Mouse (Mus musculus) R1 (cell line): ENCODE measurements around the gene Ptprn2.

Experiments
- DNase-seq: peaks from one replicate; pipeline ENCODE4 v3.0.0-alpha.2; 2018; ENCODE audit warnings: low read depth, low spot score

Ptprn2 gene

DNA sequence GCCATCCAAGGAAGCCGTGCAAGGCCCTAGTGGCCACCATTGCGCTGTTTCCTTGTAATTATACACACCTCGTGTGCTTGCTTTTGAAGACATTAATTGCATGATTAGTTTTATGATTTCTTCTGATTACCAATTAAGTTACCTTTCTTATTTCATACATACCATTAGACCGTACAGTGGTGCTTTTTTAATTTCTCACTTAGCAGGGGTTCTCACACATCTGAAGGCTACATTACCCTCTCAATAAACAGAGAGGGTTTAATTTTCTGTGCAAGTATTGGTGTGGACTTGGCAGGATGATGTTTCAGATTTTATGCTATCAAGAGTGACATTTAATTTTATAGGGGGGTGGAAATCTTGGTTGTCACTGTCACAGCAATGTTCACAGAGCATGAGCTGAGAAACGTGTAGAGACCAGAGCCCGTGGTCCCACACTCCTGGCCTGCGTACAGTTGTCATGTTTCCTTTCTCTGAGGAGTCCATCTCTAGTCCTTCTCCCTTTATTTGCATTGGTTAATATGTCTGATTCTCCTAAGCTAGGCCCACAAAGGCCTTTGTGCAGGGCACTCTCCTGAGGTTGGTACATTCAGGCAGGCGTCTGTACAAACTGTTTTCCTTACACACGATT, 567.8 kb downstream of the Ptprn2 start:
- no peak for DNase-seq

DNA sequence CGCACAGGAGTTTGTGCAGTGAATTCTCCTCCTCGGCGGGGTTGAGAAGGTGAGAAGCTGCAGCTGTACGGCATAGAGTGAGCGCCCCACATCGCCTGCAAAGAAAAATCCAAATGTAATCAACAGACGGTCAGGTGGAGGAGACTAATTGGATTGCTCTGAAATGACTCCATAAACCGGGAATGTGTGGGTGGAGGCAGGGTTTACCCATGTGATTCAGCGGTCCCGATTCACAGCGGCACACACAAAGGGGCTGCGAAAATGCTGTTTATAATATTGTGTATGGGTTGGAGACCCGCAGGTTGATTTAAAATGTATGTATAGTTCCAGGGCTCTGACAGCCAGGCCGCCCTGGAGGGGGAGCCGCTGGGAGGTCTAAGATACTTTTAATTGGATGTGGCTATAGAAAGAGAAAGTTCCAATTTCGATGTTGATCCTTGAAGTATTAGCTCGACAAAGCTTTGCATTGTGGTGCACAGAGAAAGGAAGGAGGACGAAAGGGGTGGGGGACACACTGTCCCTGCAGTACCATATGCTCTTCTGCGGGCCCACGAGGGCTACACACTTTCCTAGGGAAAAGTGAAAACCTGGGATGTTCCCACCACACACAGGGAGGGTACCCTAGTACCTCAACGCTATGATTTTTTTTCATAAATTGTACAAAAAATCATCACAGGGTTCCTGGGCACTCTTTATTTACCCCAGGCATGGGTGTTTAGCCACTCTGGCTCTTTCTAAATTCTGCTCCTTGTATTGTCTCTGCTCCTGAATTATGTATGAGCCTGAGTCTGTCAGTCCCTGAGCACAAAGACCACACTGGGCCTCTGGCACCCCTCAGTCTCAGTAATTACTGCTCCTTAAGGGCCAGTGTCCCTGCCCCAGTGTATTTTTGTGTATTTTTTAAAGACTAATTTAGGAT, 568.6 kb downstream of the Ptprn2 start:
- DNase-seq, result no peak

- no peak for DNase-seq
These were observed 569.5 kb downstream of the Ptprn2 start for GRCm38 (mm10) chr12:117054925-117055570.

DNA sequence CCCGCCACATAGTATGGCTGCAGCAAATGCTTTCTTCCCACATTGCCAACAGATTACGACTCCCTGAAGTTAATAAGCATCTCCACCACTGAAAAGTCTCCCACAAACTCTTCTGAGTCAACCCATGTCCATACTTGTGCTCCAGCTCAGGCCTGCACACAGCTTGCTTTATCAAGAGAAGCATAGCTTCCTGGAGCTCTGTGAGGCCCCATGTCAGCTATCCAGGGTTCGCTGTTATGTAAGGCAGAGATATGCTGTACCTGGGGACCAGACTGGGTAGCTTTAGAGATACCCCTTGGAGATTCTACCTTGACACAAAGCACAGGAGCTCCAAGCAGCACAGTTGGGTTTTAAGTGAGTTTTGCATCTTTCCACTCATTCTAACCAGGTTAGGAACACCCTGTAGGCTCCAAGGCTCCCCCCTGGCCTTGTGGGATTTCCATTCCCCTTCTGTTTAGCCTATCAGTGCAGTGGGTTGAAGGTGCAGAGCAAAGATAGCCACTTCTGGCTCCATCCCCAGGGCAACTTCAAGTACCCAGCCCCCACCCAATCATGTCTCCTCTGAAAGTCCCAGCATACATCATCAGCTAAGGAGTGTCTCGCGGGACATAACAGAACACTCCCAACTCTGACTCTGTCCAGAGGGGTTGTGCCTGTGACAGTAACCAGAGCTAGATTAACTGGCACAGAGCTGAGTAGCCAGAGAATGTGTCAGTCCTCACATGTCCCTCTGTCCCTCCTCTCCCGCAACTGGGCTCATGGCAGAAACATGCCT, 572.9 kb downstream of the Ptprn2 start:
- DNase-seq, result no peak

- no peak for DNase-seq
These were observed 573.5 kb downstream of the Ptprn2 start for GRCm38 (mm10) chr12:117058975-117059374.

- DNase-seq, result no peak
These were observed 592.1 kb downstream of the Ptprn2 start for GRCm38 (mm10) chr12:117077664-117078063.

DNA sequence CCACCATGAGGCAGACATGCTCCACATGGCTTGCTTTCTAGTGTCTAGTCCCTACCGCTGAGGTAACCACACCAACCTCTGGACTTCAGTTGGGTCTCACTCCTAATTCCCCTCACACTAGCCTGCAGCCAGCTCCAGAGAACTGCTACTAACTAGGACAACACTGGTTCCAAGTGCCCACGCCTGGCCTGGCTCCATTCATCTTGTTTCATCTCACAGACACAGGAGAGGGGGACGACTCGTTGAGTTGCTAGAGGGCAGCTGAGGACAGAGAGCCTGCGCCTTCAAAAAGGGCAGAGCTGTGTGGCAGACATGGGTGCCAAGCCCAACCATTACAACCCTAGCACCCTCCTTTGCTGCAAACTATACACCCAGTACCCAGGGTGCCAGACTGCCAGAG, 593.4 kb downstream of the Ptprn2 start:
- no peak for DNase-seq

DNA sequence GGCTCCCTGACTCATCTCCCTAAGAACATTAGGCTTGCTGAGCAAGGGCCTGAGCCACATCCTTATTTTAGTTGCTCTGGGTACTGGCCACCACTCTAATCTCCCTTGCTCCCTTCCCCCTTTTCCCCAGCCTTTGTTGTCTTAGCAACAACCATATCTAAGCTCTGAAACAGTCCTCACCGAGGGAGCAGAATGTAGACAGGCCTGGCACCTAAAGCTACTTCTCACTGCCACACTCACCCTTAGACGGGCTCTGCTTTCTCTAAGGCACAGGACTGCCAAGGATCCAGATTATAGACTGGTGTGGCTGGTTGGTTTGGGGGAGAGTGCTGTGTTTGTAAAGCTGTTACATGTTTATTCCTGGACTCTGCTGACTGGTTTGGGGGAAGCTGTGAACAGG, 594.2 kb downstream of the Ptprn2 start:
- DNase-seq, result no peak

GRCm38 (mm10) chr12:117083856-117084701, 598.6 kb downstream of the Ptprn2 start:
- DNase-seq, result no peak

DNA sequence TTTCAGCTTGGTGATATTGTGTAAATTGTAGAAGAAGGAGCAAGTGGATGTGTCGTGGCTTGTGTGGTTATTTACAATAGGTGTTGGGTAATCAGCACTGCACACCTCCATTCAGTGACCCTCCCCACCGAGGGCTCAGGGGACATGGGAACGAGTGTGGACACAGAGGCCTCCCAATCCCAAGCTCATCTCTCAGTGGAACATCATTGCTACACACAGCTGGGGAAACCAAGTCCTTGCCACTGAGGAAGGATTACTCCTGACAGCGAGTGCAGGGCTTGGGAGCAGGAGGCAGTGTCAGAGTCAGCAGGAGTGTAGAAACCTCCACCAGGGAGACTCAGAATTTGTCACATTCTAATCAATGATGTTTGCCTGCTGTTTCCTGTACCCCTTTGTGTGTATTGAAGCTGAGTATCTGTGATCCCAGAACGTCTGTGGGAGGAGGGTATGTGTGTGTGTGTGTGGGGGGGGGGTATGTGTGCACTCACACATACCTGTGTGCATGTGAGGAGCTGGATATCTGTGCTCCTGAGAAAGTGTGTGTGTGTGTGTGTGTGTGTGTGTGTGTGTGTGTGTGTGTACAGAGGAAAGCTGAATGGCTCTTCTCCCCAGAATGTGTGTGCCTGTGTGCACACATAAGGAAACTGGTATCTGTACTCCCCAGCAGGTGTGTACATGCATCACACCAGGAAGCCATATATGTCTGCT, 599.3 kb downstream of the Ptprn2 start:
- DNase-seq, result no peak

DNA sequence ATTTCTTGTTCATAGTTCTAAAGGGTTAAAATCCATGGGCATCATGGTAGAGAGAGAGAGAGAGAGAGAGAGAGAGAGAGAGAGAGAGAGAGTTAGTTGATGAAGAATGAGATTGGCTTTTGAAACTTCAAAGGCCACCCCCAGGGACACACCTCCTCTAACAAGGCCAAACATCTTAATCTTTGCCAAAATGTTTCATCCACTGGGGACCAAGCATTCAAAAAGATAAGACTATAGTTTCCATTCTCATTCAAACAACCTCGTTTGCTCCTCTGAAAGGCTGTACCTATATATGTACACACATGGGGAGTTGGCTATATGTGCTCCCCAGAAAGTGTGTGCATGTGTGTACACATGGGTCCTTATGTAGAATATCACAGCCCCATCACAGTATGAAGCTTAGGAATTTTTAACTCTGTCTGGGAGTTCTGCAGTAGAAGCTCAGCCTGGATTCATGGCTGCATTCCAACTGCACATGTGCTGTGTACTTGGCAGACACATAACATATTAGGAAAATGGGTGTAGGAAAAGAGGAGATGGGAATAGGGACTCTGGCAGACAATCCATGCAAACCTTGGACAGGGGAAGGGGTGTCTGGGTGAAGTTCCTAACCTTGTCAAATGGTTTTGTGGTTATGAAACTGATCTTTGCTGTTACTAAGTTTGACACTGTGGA, 600.3 kb downstream of the Ptprn2 start:
- DNase-seq, result no peak

DNA sequence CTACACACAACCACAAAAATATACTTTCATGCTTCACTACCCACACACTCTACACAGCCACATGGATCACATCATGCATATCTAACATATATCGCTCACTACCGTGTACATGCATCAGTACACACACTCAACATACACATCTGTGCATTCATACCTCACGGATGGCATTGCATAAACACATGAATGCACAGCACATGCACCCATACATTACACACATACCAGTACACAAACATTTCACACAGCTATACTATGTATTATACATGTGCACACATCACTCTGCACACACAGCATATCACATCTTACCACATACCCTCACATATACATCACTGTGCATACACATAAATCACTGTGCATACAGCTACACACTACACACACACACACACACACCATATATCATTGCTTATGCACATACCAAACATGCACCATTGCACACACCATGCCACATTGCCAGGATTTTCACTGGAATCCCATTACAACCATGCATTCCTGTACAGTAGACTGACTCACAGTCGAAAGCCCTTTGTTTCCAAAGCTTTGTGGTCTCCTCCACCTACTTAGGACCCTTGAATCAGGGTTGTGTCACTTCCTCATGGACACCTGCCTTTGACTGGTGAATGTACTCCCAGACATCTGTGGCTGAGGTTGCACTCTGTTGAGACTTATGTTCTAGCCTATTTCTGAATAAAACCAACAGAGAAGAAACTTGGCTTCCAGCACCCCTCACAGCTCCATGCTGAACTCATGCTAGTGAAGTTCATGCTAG, 607.0 kb downstream of the Ptprn2 start:
- no peak for DNase-seq

GRCm38 (mm10) chr12:117095941-117096340, 610.4 kb downstream of the Ptprn2 start:
- no peak for DNase-seq

DNA sequence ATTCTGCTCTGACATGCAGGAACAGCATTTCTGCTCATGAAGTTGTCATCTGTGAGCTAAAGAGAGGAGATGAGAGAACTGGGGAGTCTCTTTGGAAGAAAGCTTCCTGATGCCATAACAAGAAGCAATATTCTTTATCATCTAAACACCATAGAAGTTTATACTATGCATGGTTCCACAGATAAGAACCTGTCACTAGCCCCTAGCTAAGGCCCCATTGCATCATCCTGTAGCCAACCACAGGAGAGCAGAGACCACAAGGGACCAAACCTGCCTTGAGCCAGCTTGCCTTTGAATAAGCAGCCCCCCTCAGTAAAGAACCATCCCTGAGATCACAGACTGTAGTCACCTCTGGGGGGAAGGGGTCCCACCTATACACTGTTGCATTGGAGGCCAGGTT, 612.8 kb downstream of the Ptprn2 start:
- no peak for DNase-seq

DNA sequence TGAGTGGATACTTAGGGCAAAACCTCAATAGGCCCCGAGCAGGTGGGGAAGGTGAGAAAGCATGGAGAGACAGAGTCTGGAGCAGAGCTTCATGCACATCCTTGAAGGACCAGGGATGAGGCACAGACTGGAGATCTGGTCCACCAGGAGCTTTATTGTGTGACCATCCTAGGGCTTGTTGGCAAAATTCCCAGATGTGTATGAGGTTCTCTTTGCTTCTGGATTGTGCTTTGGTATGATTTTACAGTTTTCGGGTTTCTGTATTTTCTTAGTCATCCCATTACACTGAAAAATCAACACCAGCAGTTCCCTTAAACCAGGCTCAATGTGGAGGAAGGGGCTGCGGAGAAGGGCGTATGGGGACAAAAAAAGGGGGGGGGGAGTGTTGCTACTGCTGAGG, 621.2 kb downstream of the Ptprn2 start:
- DNase-seq, result no peak

DNA sequence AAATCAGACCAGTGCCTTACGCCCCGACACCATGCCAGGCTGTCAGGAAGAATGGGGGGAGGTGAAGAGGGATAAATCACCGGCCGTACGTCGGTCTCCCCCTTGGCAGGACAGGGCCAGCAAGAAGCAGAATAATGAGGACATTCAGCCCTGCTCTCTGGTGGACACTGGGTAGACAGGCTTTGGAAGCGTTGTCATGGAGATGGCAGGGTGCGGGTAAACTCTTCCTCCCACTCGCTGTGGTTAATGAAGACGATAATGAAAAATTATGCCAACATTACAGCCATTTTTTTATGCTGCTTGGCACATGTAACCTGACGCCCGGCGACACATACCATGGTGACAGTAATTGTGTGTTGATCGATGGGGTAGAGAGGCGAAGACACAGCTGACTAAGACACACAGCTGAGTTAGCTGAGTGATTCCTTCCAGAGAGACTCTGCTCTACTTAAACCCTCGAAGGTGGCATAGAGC, 621.7 kb downstream of the Ptprn2 start:
- no peak for DNase-seq

DNA sequence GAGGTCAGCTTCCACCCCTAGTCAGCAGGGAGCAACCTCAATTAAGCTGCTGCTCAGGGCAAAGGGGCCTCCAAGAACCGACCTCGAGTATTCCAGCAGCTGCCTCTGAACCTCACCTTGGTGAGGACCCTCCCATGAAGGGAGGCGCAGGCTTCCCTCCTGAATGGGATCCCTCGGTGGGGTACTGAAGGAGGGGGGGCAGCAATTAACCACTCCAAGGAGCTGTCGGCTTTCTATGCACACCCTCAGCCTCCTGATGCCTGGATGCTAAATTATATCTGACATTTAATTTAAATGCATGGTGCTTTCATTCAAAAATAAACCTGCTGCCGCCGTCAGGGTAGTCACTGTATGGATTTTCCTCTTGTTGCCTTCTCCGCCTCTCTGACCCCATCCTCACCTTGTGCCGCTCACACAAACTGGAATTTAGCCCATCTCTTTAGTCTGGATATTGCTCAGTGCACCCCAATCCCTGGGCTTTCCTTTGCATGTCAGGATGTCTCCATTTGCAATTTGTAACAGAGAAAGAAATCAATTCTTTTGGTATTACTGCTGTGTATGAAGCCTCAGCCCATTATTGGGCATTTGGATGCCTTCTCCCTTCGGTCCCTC, 629.8 kb downstream of the Ptprn2 start:
- no peak for DNase-seq

- DNase-seq, result no peak
These were observed 641.6 kb downstream of the Ptprn2 start for GRCm38 (mm10) chr12:117127078-117127477.
